ENCODE assay signal across 23 mouse cellular contexts in genomic region chr19:42839118-42839517, GRCm38 (mm10).
"Had no signal": no experiment of that assay in that cellular context is flagged by ENCODE, and none has a peak within 500 bp of the region (broad histone marks: within the 10 kb centered on the region; RNA-seq: fewer than 3 reads in every experiment).

No protein-coding gene starts in this region.

- H3K27me3 ChIP-seq: heart, embryonic 12.5 days; hindbrain, embryonic 13.5 days; hindbrain, embryonic 15.5 days; intestine, embryonic 15.5 days; limb, embryonic 12.5 days; liver, embryonic 13.5 days; liver, embryonic 15.5 days had no signal

- H3K36me3 ChIP-seq: heart, embryonic 10.5 days; heart, embryonic 12.5 days; hindbrain, embryonic 13.5 days; hindbrain, embryonic 15.5 days; intestine, embryonic 15.5 days; limb, embryonic 10.5 days; limb, embryonic 12.5 days; liver, embryonic 13.5 days; liver, embryonic 15.5 days had no signal

- H3K4me1 ChIP-seq: hindbrain, embryonic 13.5 days; hindbrain, embryonic 15.5 days; intestine, embryonic 15.5 days; liver, embryonic 13.5 days; liver, embryonic 15.5 days had no signal

- ATAC-seq: hindbrain, postnatal 0 days; intestine, embryonic 15.5 days; intestine, postnatal 0 days had no signal

- H3K4me3 ChIP-seq: heart, embryonic 10.5 days; heart, embryonic 12.5 days; hindbrain, embryonic 13.5 days; hindbrain, embryonic 15.5 days; intestine, embryonic 15.5 days; layer of hippocampus, adult 2 months; left cerebral cortex, adult 2 months; limb, embryonic 10.5 days; limb, embryonic 12.5 days; liver, embryonic 13.5 days; liver, embryonic 15.5 days had no signal

- H3K27ac ChIP-seq: heart, embryonic 10.5 days; hindbrain, embryonic 13.5 days; hindbrain, embryonic 15.5 days; hindbrain, postnatal 0 days; intestine, embryonic 15.5 days; layer of hippocampus, adult 2 months; left cerebral cortex, adult 2 months; limb, embryonic 10.5 days; limb, embryonic 12.5 days; liver, embryonic 13.5 days; liver, embryonic 15.5 days had no signal

- DNase-seq: gastrocnemius, postnatal 14 days; gastrocnemius, postnatal 36 days; heart, adult 18-20 months; heart, postnatal 10 days; kidney, adult 18-20 months; kidney, adult 8-10 months; kidney, postnatal 10 days; kidney, postnatal 25 days; kidney, postnatal 4 days; liver; liver, embryonic 13.5 days had no signal
